Mouse (Mus musculus) NIH3T3 (cell line): ENCODE data around the gene Gsdma2.
A peak's percentile ranks its signal among the peaks of the same experiment; 100 is the strongest.
"Not testable (repeated sequence)": the region's sequence is repeated elsewhere in the genome, so short reads cannot be mapped to it uniquely, and the experiment has no call there.

Experiments used
- DNase-seq: peaks from one replicate; pipeline ENCODE4 v3.0.0-alpha.2; 2012; ENCODE audit warnings: low read depth

The Gsdma2 gene

GRCm38 (mm10) chr11:98668984-98669383, 22.4 kb downstream of the Gsdma2 start:
- no peak for DNase-seq

- DNase-seq = no peak
Observed at GRCm38 (mm10) chr11:98671284-98671815, 24.8 kb downstream of the Gsdma2 start.

- peak; percentile 42 for DNase-seq
Observed at GRCm38 (mm10) chr11:98671857-98672256, 25.3 kb downstream of the Gsdma2 start.

- no peak for DNase-seq
Observed at GRCm38 (mm10) chr11:98672482-98672881, 25.9 kb downstream of the Gsdma2 start.

- DNase-seq = peak; percentile 77
Observed at GRCm38 (mm10) chr11:98673136-98673535, 26.6 kb downstream of the Gsdma2 start.

GRCm38 (mm10) chr11:98675829-98676363, 29.3 kb downstream of the Gsdma2 start:
- DNase-seq = no peak

- no peak for DNase-seq
Observed at GRCm38 (mm10) chr11:98680023-98680422, 33.5 kb downstream of the Gsdma2 start.

- not testable (repeated sequence) for DNase-seq
Observed at GRCm38 (mm10) chr11:98680595-98680994, 34.0 kb downstream of the Gsdma2 start.

GRCm38 (mm10) chr11:98681186-98681585, 34.6 kb downstream of the Gsdma2 start:
- no peak for DNase-seq

- peak; percentile 98 for DNase-seq
Observed at GRCm38 (mm10) chr11:98681786-98682745, 35.5 kb downstream of the Gsdma2 start, which contains the start of gene Psmd3. TSS of gene Psmd3 (plus strand) at chr11:98682554.

- no peak for DNase-seq
Observed at GRCm38 (mm10) chr11:98682811-98683210, 36.3 kb downstream of the Gsdma2 start.

GRCm38 (mm10) chr11:98685642-98686041, 39.1 kb downstream of the Gsdma2 start:
- no peak for DNase-seq

GRCm38 (mm10) chr11:98686976-98687375, 40.4 kb downstream of the Gsdma2 start:
- DNase-seq = no peak

- no peak for DNase-seq
Observed at GRCm38 (mm10) chr11:98688009-98688408, 41.5 kb downstream of the Gsdma2 start.

GRCm38 (mm10) chr11:98693201-98693600, 46.6 kb downstream of the Gsdma2 start:
- no peak for DNase-seq

GRCm38 (mm10) chr11:98693746-98694145, 47.2 kb downstream of the Gsdma2 start:
- DNase-seq = no peak

- DNase-seq = no peak
Observed at GRCm38 (mm10) chr11:98694301-98694700, 47.7 kb downstream of the Gsdma2 start.

GRCm38 (mm10) chr11:98695408-98695807, 48.8 kb downstream of the Gsdma2 start:
- no peak for DNase-seq

- DNase-seq = no peak
Observed at GRCm38 (mm10) chr11:98696454-98697216, 50.1 kb downstream of the Gsdma2 start.

- DNase-seq = no peak
Observed at GRCm38 (mm10) chr11:98697225-98697624, 50.7 kb downstream of the Gsdma2 start.

GRCm38 (mm10) chr11:98698849-98699640, 52.5 kb downstream of the Gsdma2 start:
- no peak for DNase-seq
